Mouse (Mus musculus): ENCODE measurements around the gene Cyp2d40. TPM values are rescaled to one million over a fixed set of nuclear protein-coding genes. Genes with fewer than 3 reads are reported as not detected.

Gene Cyp2d40
- polyA plus RNA-seq (2014; fragmentation: Illumina TruSeq; extraction: RNeasy Lipid Tissue Mini Kit (QIAGEN cat#74804); ENCODE audit: low read depth, low replicate concordance): 8.8 TPM

GRCm38 (mm10) chr15:82763631-82764420 lies at the start of gene Cyp2d40:
TSS of gene Cyp2d40 (minus strand) at chr15:82764183.

GRCm38 (mm10) chr15:82794277-82794676 lies 30.3 kb upstream of the Cyp2d40 start, which contains the start of gene Cyp2d26:
TSS of gene Cyp2d26 (minus strand) at chr15:82794294.

Other genes with a start within 250 kb of the Cyp2d40 start
- gene Cyp2d12, start 209.1 kb downstream of the Cyp2d40 start, polyA plus RNA-seq (2014; fragmentation: Illumina TruSeq; extraction: RNeasy Lipid Tissue Mini Kit (QIAGEN cat#74804); ENCODE audit: low read depth, low replicate concordance): not detected
- gene Cyp2d34, start 143.2 kb downstream of the Cyp2d40 start, polyA plus RNA-seq (2014; fragmentation: Illumina TruSeq; extraction: RNeasy Lipid Tissue Mini Kit (QIAGEN cat#74804); ENCODE audit: low read depth, low replicate concordance): not detected
- 405 TPM for gene Cyp2d26, start 30.1 kb upstream of the Cyp2d40 start, polyA plus RNA-seq (2014; fragmentation: Illumina TruSeq; extraction: RNeasy Lipid Tissue Mini Kit (QIAGEN cat#74804); ENCODE audit: low read depth, low replicate concordance)
- 7.3 TPM for gene Tcf20, start 223.7 kb upstream of the Cyp2d40 start, polyA plus RNA-seq (2014; fragmentation: Illumina TruSeq; extraction: RNeasy Lipid Tissue Mini Kit (QIAGEN cat#74804); ENCODE audit: low read depth, low replicate concordance)

Data from liver, adult 10 weeks (tissue).